Mouse (Mus musculus): Measurements from ENCODE around the gene Tor1aip1.
"Not testable (repeated sequence)": the region's sequence is repeated elsewhere in the genome, so short reads cannot be mapped to it uniquely, and the experiment has no call there.

Gene Tor1aip1

GRCm38 (mm10) chr1:156035930-156036737, at the start of gene Tor1aip1:
Gene Tor1aip1 (minus strand): TSS chr1:156036480.
- peak; percentile 94 for DNase-seq (ENCODE audit: extremely low read depth, low read depth, low spot score)

- DNase-seq (ENCODE audit: extremely low read depth, low read depth, low spot score) = no peak
Observed at GRCm38 (mm10) chr1:156085770-156086169, 49.5 kb upstream of the Tor1aip1 start.

- no peak for DNase-seq (ENCODE audit: extremely low read depth, low read depth, low spot score)
Observed at GRCm38 (mm10) chr1:156084603-156085002, 48.3 kb upstream of the Tor1aip1 start.

DNA sequence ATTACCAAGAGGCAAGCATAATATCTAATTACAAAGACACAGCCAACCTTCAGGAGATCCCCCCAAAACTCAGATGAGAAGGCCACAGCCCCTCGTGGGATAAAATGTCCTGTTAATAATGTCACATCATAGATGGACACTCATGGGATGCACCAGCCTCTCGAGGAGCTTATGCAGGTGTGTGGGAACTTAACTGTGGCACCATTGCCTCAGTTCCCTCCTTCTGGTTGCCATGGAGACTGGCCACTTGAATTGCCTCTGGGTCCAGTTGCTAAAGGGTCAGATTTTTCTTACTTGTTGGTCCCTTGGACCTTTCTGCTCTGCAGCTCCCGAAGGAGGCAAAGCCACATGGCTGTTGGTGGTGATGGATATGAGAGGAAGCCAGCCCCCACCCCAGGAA, 41.4 kb upstream of the Tor1aip1 start:
- no peak for DNase-seq (ENCODE audit: extremely low read depth, low read depth, low spot score)

DNA sequence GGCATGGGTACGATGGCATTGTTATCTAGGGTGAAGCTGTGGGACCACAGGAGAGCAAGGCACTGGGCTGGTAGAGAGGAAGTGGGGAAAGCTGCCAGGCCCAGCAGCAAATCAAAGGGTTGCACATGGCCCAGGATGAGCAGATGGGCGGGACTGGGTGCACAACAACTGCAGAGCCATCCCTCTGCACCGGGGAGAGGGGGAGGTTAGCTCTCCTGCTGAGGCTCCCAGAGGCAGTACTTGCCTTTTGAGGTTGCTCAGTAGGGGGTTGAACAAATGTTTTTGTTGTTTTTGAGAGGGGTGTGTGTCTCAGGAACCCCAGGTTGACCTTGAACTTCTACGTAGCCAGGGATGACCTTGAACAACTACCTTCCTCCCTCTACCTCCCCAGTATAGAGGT, 40.2 kb upstream of the Tor1aip1 start:
- DNase-seq (ENCODE audit: extremely low read depth, low read depth, low spot score) = no peak

GRCm38 (mm10) chr1:156074575-156074974, 38.3 kb upstream of the Tor1aip1 start:
- DNase-seq (ENCODE audit: extremely low read depth, low read depth, low spot score) = no peak

DNA sequence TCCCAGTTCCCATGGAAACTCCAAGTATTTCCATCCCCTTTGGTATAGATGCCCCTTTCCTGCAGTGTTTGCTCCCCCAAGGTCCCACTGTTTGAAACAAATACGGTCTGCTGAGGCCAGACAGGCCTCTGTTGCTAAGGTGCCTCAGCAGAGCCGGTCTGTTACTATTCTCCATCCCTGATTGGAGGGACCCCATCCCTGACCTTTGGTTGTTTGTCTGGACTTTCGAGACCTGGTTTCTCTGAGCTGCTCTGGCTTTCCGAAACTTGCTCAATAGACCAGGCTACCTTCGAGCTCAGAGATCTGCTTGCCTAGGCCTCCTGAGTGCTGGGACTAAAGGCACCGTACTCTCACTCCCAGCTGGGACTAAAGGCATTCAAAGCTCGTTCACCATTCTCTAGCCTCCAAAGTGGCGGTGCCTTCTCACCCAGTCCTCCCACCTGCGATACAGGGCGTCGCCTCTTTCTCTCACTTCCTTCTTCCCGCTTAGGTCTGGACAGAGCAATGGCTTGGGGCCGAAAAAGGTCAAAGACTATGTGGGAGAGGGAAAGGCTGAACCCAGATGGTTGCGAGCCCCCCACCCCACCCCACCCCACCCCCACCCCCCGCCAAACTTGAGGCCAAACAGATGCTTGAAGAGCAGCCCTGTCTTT, 37.0 kb upstream of the Tor1aip1 start:
- no peak for DNase-seq (ENCODE audit: extremely low read depth, low read depth, low spot score)

DNA sequence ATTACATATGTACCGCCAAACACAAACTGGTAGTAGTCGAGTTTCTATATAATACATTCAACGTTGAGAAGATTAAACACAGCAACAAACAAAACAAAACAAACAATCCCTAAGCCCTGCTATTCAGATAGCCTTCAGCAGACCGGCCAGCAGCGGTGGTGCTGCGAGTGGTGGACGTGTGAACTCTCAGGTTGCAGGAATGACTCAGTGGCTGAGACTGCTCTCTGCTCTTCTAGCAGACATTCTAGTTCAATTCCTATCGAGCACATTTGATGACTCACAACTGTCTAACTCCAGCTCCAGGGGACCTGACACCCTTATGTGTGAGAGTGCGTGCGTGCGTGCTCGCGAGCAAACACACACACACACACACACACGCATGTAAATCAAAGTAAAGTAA, 33.8 kb upstream of the Tor1aip1 start:
- no peak for DNase-seq (ENCODE audit: extremely low read depth, low read depth, low spot score)

GRCm38 (mm10) chr1:156066133-156066532, 29.9 kb upstream of the Tor1aip1 start:
- no peak for DNase-seq (ENCODE audit: extremely low read depth, low read depth, low spot score)

- no peak for DNase-seq (ENCODE audit: extremely low read depth, low read depth, low spot score)
Observed at GRCm38 (mm10) chr1:156062193-156062592, 25.9 kb upstream of the Tor1aip1 start.

GRCm38 (mm10) chr1:156058207-156058606, 21.9 kb upstream of the Tor1aip1 start:
- no peak for DNase-seq (ENCODE audit: extremely low read depth, low read depth, low spot score)

GRCm38 (mm10) chr1:156046688-156047087, 10.4 kb upstream of the Tor1aip1 start:
- DNase-seq (ENCODE audit: extremely low read depth, low read depth, low spot score) = no peak

- DNase-seq (ENCODE audit: extremely low read depth, low read depth, low spot score) = no peak
Observed at GRCm38 (mm10) chr1:156044211-156044611, 7.9 kb upstream of the Tor1aip1 start.

DNA sequence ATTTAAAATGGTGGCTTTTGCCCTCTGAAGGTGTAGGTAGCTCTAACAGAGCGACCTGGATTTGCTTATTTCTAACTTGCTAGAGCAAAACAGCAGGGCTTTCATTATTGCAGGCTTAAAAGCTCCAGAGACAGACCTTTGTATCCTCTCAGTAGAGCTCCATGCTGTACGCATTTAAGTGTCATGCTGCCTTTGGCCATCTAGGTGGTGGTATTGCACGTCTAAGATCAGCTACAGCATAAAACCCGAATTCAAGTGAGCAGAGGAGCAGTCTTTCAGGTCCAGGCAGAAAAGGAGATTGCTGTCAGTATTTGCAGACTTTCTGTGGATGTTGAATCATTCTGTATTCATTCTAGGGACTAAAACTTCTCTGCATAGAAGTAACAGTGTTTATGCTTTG, 6.7 kb upstream of the Tor1aip1 start:
- no peak for DNase-seq (ENCODE audit: extremely low read depth, low read depth, low spot score)

GRCm38 (mm10) chr1:156042481-156042880, 6.2 kb upstream of the Tor1aip1 start:
- DNase-seq (ENCODE audit: extremely low read depth, low read depth, low spot score) = no peak

DNA sequence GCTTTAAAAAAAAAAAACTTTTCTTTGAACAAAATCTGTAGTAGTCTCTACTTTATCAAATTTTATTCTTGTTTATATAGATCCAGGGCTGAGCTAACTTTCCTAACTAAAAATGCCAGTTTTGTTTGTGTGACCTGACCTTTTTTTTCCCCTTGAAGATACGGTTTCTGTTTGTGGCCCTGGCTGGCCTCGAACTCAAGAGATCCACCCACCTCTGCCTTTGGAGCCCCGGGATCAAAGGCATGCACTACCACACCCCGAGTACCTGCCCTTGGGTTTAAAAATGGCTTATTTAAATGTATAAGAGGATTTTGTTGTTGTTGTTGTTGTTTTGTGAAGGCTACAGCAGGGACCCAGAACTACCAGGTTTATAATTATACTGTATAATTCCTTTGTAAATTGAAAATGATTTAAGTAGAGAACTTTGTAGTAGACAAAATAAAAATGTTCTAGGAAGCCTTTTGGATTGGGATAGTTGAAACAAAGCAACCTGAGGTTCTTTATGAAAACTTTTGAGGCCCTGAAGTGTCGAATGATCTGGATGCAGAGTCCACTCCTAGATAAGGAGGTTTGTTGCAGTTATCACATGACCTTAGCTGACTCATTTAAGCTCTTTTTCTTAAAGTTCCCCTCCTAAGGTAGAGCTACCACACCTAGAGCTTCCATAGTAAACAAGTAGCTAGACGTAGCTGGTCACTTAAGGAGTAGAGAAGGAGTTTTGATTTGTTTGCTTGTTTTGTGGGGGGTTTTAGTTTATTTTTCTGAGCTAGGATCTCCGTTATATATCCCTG, 5.4 kb upstream of the Tor1aip1 start:
- DNase-seq (ENCODE audit: extremely low read depth, low read depth, low spot score) = no peak

DNA sequence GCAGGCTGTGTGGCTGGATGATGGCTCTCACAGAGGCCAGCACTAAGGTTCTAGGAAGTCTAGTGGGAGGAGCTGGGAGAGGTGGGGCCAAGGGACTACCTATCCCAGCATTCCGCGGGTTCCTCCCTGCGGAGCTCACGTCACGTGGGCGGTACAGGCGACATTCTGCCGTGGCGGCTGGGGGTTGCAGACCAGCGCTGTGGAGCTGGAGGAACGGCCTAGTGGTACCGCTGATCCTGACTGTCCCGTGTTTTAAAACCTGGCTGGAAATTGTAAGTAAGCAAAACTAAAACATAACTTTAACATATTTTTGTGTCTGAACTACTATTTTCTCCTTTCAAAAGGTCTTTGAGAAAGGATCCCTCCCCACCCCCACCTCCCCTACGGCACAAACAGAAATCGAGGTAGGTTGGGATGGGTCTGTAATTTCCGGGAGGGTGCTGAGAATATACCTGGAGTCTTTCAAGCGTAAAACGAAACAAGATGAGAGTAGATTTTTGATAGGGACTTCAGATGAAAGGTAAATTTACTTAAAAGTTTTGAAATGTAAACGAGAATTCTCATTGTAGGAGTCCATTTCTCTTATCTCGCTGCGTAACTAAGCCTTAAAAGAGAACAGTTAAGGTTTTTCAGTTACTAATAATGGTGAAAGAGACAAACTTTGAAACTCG, 4.6 kb upstream of the Tor1aip1 start:
- DNase-seq (ENCODE audit: extremely low read depth, low read depth, low spot score) = no peak

GRCm38 (mm10) chr1:156039989-156040388, 3.7 kb upstream of the Tor1aip1 start:
- DNase-seq (ENCODE audit: extremely low read depth, low read depth, low spot score) = not testable (repeated sequence)

DNA sequence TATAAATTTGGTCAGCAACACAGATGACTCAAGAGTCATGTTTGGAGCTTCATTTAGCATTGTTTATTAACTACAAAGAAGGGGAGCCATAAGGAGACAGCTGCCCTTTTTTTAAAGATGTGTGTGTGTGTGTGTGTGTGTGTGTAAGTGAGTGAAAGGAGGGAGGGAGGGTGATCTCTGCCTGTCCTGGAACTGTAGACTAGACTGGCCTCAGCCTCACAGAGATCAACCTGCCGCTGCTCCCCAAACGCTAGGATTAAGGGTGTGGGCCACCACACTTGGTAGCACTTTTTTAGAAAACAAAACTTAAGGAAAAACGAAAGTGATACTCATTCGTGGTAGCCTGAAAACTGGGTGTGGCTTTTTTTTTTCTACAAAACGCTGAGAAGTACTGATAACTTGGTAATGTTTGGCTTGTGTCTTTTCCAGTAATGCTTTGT, 884 bp upstream of the Tor1aip1 start:
- DNase-seq (ENCODE audit: extremely low read depth, low read depth, low spot score) = no peak

GRCm38 (mm10) chr1:156035269-156035929, 881 bp downstream of the Tor1aip1 start, which contains the start of gene Tor1aip2:
Gene Tor1aip2 (plus strand): TSS chr1:156035403.
- no peak for DNase-seq (ENCODE audit: extremely low read depth, low read depth, low spot score)
